Mouse (Mus musculus) limb, embryonic 10.5 days (tissue): Measurements from ENCODE around the gene Col6a4. TPM values are rescaled to one million over a fixed set of nuclear protein-coding genes. Genes with fewer than 3 reads are reported as not detected.

Experiments used
- DNase-seq: peaks from one replicate; pipeline ENCODE4 v3.0.0-alpha.2; 2017; ENCODE audit warnings: low spot score
- H3K27ac ChIP-seq: fragments of 300-500 bp; sonication (generic); 2 replicates; pipeline ENCODE4 v1.5.1; 2016; ENCODE audit warnings: mild to moderate bottlenecking
- H3K27me3 ChIP-seq: fragments of 300-500 bp; sonication (generic); 2 replicates; pipeline ENCODE4 v1.6.1; 2016; ENCODE audit warnings: low read depth, mild to moderate bottlenecking; ENCODE audit not compliant: poor library complexity, severe bottlenecking
- H3K36me3 ChIP-seq: fragments of 300-500 bp; sonication (generic); 2 replicates; pipeline ENCODE4 v1.6.1; 2016; ENCODE audit warnings: mild to moderate bottlenecking, moderate library complexity
- H3K4me1 ChIP-seq: fragments of 300-500 bp; sonication (generic); 2 replicates; pipeline ENCODE4 v1.6.1; 2016
- H3K4me3 ChIP-seq: fragments of 300-500 bp; sonication (generic); 2 replicates; pipeline ENCODE4 v1.5.1; 2016; ENCODE audit warnings: mild to moderate bottlenecking, moderate library complexity
- H3K9me3 ChIP-seq: fragments of 300-500 bp; sonication (generic); replicated peaks from 2 replicates; pipeline ENCODE4 v1.6.1; 2016; ENCODE audit warnings: mild to moderate bottlenecking
- WGBS: fragments of 180-500 bp; shearing (Covaris S2); methylation state at CpG from one replicate; pipeline ENCODE4 v1.1.7; 2016; 5-methylcytosine and 5-hydroxymethylcytosine counted together
- polyA plus RNA-seq: library from polyadenylated mRNA; unstranded; fragments of >200 nt; fragmentation: Nextera tagmentation; extraction: Ambion mirVana; gene quantifications from 2 replicates; pipeline ENCODE4 v1.2.1, GENCODE M21; 2016

Col6a4 gene
- 0.09 TPM in 1 of 2 replicates, not detected in the other for polyA plus RNA-seq

- DNase-seq: no peak
- WGBS: 54% methylated on average over 7 of the region's 7 CpGs
- H3K4me3 ChIP-seq: no peak within 1 kb of the TSS
- peaks cover 7% of the 10 kb centered on the region for H3K4me1 ChIP-seq
- no peak within 1 kb of the TSS for H3K27ac ChIP-seq
- H3K9me3 ChIP-seq: no peaks in the 10 kb centered on the region
- H3K36me3 ChIP-seq: no peaks in the 10 kb centered on the region
- no peaks in the 10 kb centered on the region for H3K27me3 ChIP-seq
These were observed at the start of gene Col6a4 for GRCm38 (mm10) chr9:106096683-106097082. Col6a4 (minus strand) TSS chr9:106096783.

- no peak for DNase-seq
- peaks cover 69% of the 10 kb centered on the region for H3K27me3 ChIP-seq
- H3K27ac ChIP-seq: no peak overlapping the region
- H3K4me3 ChIP-seq: no peak overlapping the region
- H3K36me3 ChIP-seq: no peaks in the 10 kb centered on the region
- 87% methylated on average over 2 of the region's 2 CpGs for WGBS
- H3K4me1 ChIP-seq: peaks cover 28% of the 10 kb centered on the region
- no peaks in the 10 kb centered on the region for H3K9me3 ChIP-seq
These were observed 49.0 kb upstream of the Col6a4 start for GRCm38 (mm10) chr9:106145582-106145981.

GRCm38 (mm10) chr9:106144176-106144575, 47.6 kb upstream of the Col6a4 start:
- Histone ChIP-seq H3K27ac (no peak overlapping the region), H3K36me3 (no peaks in the 10 kb centered on the region), H3K9me3 (no peaks in the 10 kb centered on the region), H3K4me1 (peaks cover 41% of the 10 kb centered on the region), H3K4me3 (no peak overlapping the region), H3K27me3 (peaks cover 55% of the 10 kb centered on the region)
- 84% methylated on average over 7 of the region's 7 CpGs for WGBS
- DNase-seq: no peak

- Histone ChIP-seq H3K9me3 (no peaks in the 10 kb centered on the region), H3K27ac (no peak overlapping the region), H3K4me1 (peaks cover 37% of the 10 kb centered on the region), H3K4me3 (no peak overlapping the region), H3K27me3 (peaks cover 33% of the 10 kb centered on the region), H3K36me3 (no peaks in the 10 kb centered on the region)
- WGBS: 83% methylated on average over 12 of the region's 12 CpGs
- DNase-seq: no peak
These were observed 45.4 kb upstream of the Col6a4 start for GRCm38 (mm10) chr9:106141955-106142354.

GRCm38 (mm10) chr9:106139763-106140162, 43.2 kb upstream of the Col6a4 start:
- WGBS: 20% methylated on average over 10 of the region's 10 CpGs
- Histone ChIP-seq H3K36me3 (no peaks in the 10 kb centered on the region), H3K4me1 (peaks cover 37% of the 10 kb centered on the region), H3K9me3 (no peaks in the 10 kb centered on the region), H3K27ac (peak overlapping the region; percentile 61), H3K4me3 (no peak overlapping the region), H3K27me3 (peaks cover 11% of the 10 kb centered on the region)
- peak; percentile 58 for DNase-seq

GRCm38 (mm10) chr9:106137671-106138216, 41.2 kb upstream of the Col6a4 start:
- DNase-seq: no peak
- H3K36me3 ChIP-seq: no peaks in the 10 kb centered on the region
- H3K4me1 ChIP-seq: peaks cover 37% of the 10 kb centered on the region
- no peak overlapping the region for H3K27ac ChIP-seq
- H3K27me3 ChIP-seq: peaks cover 11% of the 10 kb centered on the region
- no peak overlapping the region for H3K4me3 ChIP-seq
- WGBS: 46% methylated on average over 10 of the region's 10 CpGs
- H3K9me3 ChIP-seq: no peaks in the 10 kb centered on the region

- no peak for DNase-seq
- H3K4me3 ChIP-seq: no peak overlapping the region
- no peak overlapping the region for H3K27ac ChIP-seq
- peaks cover 11% of the 10 kb centered on the region for H3K4me1 ChIP-seq
- H3K27me3 ChIP-seq: no peaks in the 10 kb centered on the region
- 85% methylated on average over 7 of the region's 7 CpGs for WGBS
- no peaks in the 10 kb centered on the region for H3K36me3 ChIP-seq
- no peaks in the 10 kb centered on the region for H3K9me3 ChIP-seq
These were observed 33.7 kb upstream of the Col6a4 start for GRCm38 (mm10) chr9:106130250-106130649.

- Histone ChIP-seq H3K36me3 (no peaks in the 10 kb centered on the region), H3K4me1 (peaks cover 11% of the 10 kb centered on the region), H3K9me3 (no peaks in the 10 kb centered on the region), H3K27ac (no peak overlapping the region), H3K4me3 (no peak overlapping the region), H3K27me3 (no peaks in the 10 kb centered on the region)
- WGBS: 84% methylated on average over 2 of the region's 2 CpGs
- no peak for DNase-seq
These were observed 32.5 kb upstream of the Col6a4 start for GRCm38 (mm10) chr9:106129072-106129471.

- 59% methylated on average over 2 of the region's 2 CpGs for WGBS
- no peaks in the 10 kb centered on the region for H3K27me3 ChIP-seq
- no peak overlapping the region for H3K4me3 ChIP-seq
- no peaks in the 10 kb centered on the region for H3K36me3 ChIP-seq
- peaks cover 15% of the 10 kb centered on the region for H3K4me1 ChIP-seq
- H3K9me3 ChIP-seq: no peaks in the 10 kb centered on the region
- no peak overlapping the region for H3K27ac ChIP-seq
- no peak for DNase-seq
These were observed 30.2 kb upstream of the Col6a4 start for GRCm38 (mm10) chr9:106126786-106127251.

GRCm38 (mm10) chr9:106123599-106123998, 27.0 kb upstream of the Col6a4 start:
- H3K36me3 ChIP-seq: no peaks in the 10 kb centered on the region
- no peak overlapping the region for H3K4me3 ChIP-seq
- no peaks in the 10 kb centered on the region for H3K27me3 ChIP-seq
- no peak overlapping the region for H3K27ac ChIP-seq
- H3K9me3 ChIP-seq: no peaks in the 10 kb centered on the region
- 52% methylated on average over 4 of the region's 4 CpGs for WGBS
- H3K4me1 ChIP-seq: peaks cover 16% of the 10 kb centered on the region
- DNase-seq: peak; percentile 43

- DNase-seq: no peak
- no peaks in the 10 kb centered on the region for H3K9me3 ChIP-seq
- no peaks in the 10 kb centered on the region for H3K27me3 ChIP-seq
- no peak overlapping the region for H3K27ac ChIP-seq
- H3K36me3 ChIP-seq: no peaks in the 10 kb centered on the region
- 82% methylated on average over 9 of the region's 9 CpGs for WGBS
- H3K4me3 ChIP-seq: no peak overlapping the region
- H3K4me1 ChIP-seq: peaks cover 17% of the 10 kb centered on the region
These were observed 22.5 kb upstream of the Col6a4 start for GRCm38 (mm10) chr9:106119075-106119474.

- Histone ChIP-seq H3K36me3 (no peaks in the 10 kb centered on the region), H3K4me1 (peaks cover 12% of the 10 kb centered on the region), H3K27ac (no peak overlapping the region), H3K27me3 (no peaks in the 10 kb centered on the region), H3K9me3 (no peaks in the 10 kb centered on the region), H3K4me3 (no peak overlapping the region)
- WGBS: 36% methylated on average over 13 of the region's 13 CpGs
- DNase-seq: no peak
These were observed 19.3 kb upstream of the Col6a4 start for GRCm38 (mm10) chr9:106115801-106116424.

GRCm38 (mm10) chr9:106112770-106113423, 16.3 kb upstream of the Col6a4 start:
- 40% methylated on average over 10 of the region's 10 CpGs for WGBS
- DNase-seq: peak; percentile 84
- H3K27ac ChIP-seq: no peak overlapping the region

More at GRCm38 (mm10) chr9:106112770-106113423, 16.3 kb upstream of the Col6a4 start:
- Histone ChIP-seq H3K4me1 (peaks cover 12% of the 10 kb centered on the region), H3K9me3 (no peaks in the 10 kb centered on the region), H3K4me3 (no peak overlapping the region), H3K36me3 (no peaks in the 10 kb centered on the region), H3K27me3 (no peaks in the 10 kb centered on the region)
